In the genomic region with DNA sequence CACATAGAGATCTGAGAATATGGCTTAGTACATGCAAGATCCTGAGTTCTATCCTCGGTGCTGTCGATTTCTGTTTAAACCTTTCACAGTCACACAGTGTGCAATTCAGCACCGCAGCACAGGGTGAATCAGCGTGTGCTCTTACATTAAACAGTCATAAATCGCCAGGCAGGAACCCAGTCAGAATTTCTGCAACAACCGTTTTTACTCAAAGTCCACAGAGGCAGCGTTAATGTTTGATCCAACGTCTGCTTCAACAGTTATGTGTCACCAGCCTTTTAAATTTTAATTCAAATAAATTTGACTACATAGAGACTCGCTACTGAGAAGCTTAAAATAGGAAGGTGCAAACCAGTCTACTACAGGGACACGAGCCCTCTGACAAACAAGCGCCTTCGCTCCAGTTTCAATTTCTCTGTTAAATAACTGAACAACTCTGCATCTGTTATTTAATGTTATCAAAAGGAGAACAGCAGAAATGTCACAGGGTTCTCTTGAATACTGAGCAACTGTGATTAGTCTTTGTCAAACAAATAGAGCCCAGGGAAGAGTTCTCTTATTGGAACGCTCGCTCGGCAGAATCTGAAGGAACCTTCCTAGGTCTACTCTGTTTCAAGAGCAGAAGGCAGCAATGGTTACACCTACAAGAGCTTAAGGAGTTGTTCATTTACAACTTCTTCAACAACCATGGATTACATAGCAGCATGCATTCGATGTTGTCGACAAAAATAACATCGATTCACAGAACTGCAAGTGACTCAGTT, we compare ENCODE assay signal across 9 mouse cellular contexts.
DNase-seq lines count a peak whose midpoint lies in the region; ATAC-seq and TF ChIP-seq lines count a peak whose summit lies in the region.
"Had no signal": no experiment of that assay in that cellular context is flagged by ENCODE, and none has a peak within 500 bp of the region (broad histone marks: within the 10 kb centered on the region; RNA-seq: fewer than 3 reads in every experiment).

No protein-coding gene starts in this region.

- peak overlapping the region; percentile 21 for H3K4me3 ChIP-seq in intestine, postnatal 0 days (ENCODE audit: low read depth, low read length)
- H3K4me3 ChIP-seq in liver, embryonic 15.5 days (replicated peaks), result no peak overlapping the region
- H3K4me3 ChIP-seq: limb, embryonic 13.5 days had no signal

- peak overlapping the region; percentile 64 for H3K4me2 ChIP-seq in intestine, postnatal 0 days (replicated peaks; ENCODE audit: low read depth)
- peak overlapping the region; percentile 31 for H3K4me2 ChIP-seq in liver, embryonic 15.5 days
- H3K4me2 ChIP-seq: limb, embryonic 13.5 days had no signal

- WGBS in intestine, postnatal 0 days, result 15% methylated on average over 18 of the region's 18 CpGs
- 68% methylated on average over 18 of the region's 18 CpGs for WGBS in liver, embryonic 15.5 days (ENCODE audit: insufficient replicate concordance)

- H3K9me3 ChIP-seq in intestine, postnatal 0 days (ENCODE audit: control insufficient read depth), result no peaks in the 10 kb centered on the region
- H3K9me3 ChIP-seq in liver, embryonic 15.5 days (replicated peaks), result no peaks in the 10 kb centered on the region
- H3K9me3 ChIP-seq: limb, embryonic 13.5 days had no signal

- no peaks in the 10 kb centered on the region for H3K27me3 ChIP-seq in intestine, postnatal 0 days (replicated peaks; ENCODE audit: control insufficient read depth, insufficient read depth, low read length)
- no peaks in the 10 kb centered on the region for H3K27me3 ChIP-seq in liver, embryonic 15.5 days
- H3K27me3 ChIP-seq: limb, embryonic 13.5 days had no signal

- no peak for TF ChIP-seq CTCF in intestine, postnatal 0 days (IDR thresholded peaks at IDR 0.05; ENCODE audit: low read depth)

- no peak overlapping the region for H3K9ac ChIP-seq in intestine, postnatal 0 days (ENCODE audit: low read depth, low read length)
- H3K9ac ChIP-seq in liver, embryonic 15.5 days, result no peak overlapping the region
- H3K9ac ChIP-seq: limb, embryonic 13.5 days had no signal

- peak; percentile 23 to 24 for DNase-seq in B cell, adult 2 months
- DNase-seq in cerebellum, adult 9-10 months, result no peak
- no peak for DNase-seq in heart, postnatal 36 days
- DNase-seq: right cerebral cortex, postnatal 25 days had no signal

- H3K36me3 ChIP-seq in intestine, postnatal 0 days (ENCODE audit: control insufficient read depth, insufficient read depth), result no peaks in the 10 kb centered on the region
- no peaks in the 10 kb centered on the region for H3K36me3 ChIP-seq in liver, embryonic 15.5 days (replicated peaks)
- H3K36me3 ChIP-seq: limb, embryonic 13.5 days had no signal

- intact Hi-C loops in heart, postnatal 36 days (cut with DNase I), result no loop called here

- H3K4me1 ChIP-seq in intestine, postnatal 0 days (replicated peaks; ENCODE audit: control insufficient read depth, insufficient read depth, low read length), result no peaks in the 10 kb centered on the region
- peaks cover 4% of the 10 kb centered on the region; the same call in 1 of the 2 replicates for H3K4me1 ChIP-seq in liver, embryonic 15.5 days (replicated peaks)

- peak overlapping the region; percentile 51 for H3K27ac ChIP-seq in intestine, postnatal 0 days (ENCODE audit: low read depth, low read length)
- peak overlapping the region; percentile 20; the same call in 1 of the 2 replicates for H3K27ac ChIP-seq in liver, embryonic 15.5 days (replicated peaks)
- H3K27ac ChIP-seq: limb, embryonic 13.5 days had no signal

- ATAC-seq in CD4-positive, CD25-positive, alpha-beta regulatory T cell, adult 4 months, result peak; percentile 76
- ATAC-seq in intestine, postnatal 0 days, result peak; percentile 59
- ATAC-seq in liver, embryonic 15.5 days (ENCODE audit: insufficient read depth), result no peak
- no peak for ATAC-seq in monocyte, adult 5-6 weeks (replicated peaks; ENCODE audit: insufficient number of reproducible peaks, low FRiP score, low TSS enrichment, poor library complexity, severe bottlenecking)

Comparison
In these comparisons a context has a peak if more than half of its experiments do, and no peak if none do; other contexts are left out.
1. DNase-seq: peak in B cell, adult 2 months (2 of 2); none in cerebellum, adult 9-10 months (single experiment) and heart, postnatal 36 days (0 of 2).
2. ATAC-seq: peak in CD4-positive, CD25-positive, alpha-beta regulatory T cell, adult 4 months (single experiment) and intestine, postnatal 0 days (single experiment); none in liver, embryonic 15.5 days (single experiment) and monocyte, adult 5-6 weeks (single experiment).